Mouse (Mus musculus) C2C12 (cell line): ENCODE results near the gene Fam241b.
"Not testable (repeated sequence)": the region's sequence is repeated elsewhere in the genome, so short reads cannot be mapped to it uniquely, and the experiment has no call there.

Source experiments
- CEBPB ChIP-seq: IDR thresholded peaks from one replicate; pipeline ENCODE4 v1.6.1; 2011; ENCODE audit warnings: low read depth, mild to moderate bottlenecking, control low read depth, moderate library complexity
- CTCF ChIP-seq: IDR thresholded peaks from one replicate; pipeline ENCODE4 v1.5.1; 2011; ENCODE audit not compliant: control insufficient read depth, insufficient read depth, insufficient read length

DNA sequence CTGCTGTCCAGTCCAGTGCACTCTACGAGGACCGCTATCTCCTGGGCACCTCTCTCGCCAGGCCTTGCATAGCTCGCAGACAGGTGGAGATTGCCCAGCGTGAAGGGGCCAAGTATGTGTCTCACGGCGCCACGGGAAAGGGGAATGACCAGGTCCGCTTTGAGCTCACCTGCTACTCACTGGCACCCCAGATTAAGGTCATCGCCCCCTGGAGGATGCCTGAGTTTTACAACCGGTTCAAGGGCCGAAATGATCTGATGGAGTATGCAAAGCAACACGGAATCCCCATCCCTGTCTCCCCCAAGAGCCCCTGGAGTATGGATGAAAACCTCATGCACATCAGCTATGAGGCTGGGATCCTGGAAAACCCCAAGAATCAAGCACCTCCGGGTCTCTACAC lies 72.4 kb downstream of the Fam241b start:
- TF ChIP-seq CTCF, CEBPB: not testable (repeated sequence)
